Mouse (Mus musculus) heart, adult 9 months (tissue): ENCODE results near the gene Cd59b.

Experiments
- DNase-seq, 2 experiments: peaks; one replicate each; pipeline ENCODE4 v3.0.0; 2022; ENCODE audit warnings: low spot score in 2 of 2

Cd59b gene

DNA sequence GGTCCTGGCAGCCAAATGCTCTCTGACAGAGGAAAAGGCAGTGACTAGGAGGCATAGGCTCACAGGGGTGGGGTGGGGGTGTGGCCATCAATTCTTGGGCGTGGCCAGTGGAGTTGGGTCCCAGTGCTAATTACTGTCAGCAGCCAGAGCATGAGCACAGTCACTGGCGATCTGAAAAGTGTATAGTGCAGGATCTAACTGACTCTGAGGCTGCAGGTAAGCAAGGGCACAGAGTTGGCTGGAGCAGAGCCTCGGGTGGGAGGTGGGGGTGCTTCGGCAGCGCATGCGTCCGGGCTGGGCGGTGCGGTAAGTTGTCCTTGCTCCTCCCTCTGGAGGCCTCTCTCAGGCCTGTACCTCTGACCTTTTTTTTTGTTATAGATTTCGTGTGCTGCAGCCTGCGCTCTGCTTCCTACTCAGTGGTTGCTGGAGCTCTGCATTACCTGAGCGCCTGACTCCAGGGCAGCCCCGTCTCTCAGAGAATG lies at the start of gene Cd59b:
Gene Cd59b (plus strand): TSS at position 146 of the 482 bp plus-strand sequence.
- DNase-seq = peak; percentile 29 to 39

DNA sequence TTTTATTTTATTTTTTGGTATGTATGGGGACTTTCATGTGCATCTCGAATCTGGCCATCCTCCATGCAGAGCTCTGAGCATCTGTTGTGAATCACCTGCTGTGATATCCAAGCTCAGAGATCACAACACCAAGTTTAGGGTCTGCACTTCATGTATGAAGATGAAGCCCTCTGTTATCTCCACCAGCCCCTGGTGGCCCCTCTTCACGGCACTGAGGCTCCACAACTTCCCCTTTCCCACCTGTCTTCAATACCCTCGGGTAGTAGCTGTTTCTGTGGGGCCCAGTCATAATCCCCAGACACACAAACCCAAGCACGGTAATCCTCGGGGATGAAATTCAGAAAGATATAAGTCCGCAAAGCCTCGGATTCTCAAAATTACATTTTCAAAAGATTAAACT lies 46.6 kb upstream of the Cd59b start:
- no peak for DNase-seq

DNA sequence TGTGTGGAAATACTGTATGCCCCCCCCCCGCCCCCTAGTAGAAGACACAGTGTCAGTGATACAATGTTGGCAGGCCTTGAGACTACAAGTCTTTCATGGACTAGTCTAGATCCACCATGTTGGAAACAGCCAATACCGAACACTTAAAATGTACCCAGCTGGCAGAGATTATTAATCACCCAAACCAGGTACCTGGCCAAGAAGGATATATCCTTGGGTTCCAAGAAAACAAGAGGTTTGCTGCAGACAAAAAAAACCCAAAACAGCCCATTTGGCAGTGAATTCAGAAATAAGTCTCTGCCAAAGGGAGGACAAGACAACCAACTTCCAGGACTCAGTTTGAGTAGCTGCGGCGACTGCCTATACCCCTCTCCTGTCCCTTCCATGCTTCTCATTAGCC lies 45.0 kb upstream of the Cd59b start:
- DNase-seq = no peak

DNA sequence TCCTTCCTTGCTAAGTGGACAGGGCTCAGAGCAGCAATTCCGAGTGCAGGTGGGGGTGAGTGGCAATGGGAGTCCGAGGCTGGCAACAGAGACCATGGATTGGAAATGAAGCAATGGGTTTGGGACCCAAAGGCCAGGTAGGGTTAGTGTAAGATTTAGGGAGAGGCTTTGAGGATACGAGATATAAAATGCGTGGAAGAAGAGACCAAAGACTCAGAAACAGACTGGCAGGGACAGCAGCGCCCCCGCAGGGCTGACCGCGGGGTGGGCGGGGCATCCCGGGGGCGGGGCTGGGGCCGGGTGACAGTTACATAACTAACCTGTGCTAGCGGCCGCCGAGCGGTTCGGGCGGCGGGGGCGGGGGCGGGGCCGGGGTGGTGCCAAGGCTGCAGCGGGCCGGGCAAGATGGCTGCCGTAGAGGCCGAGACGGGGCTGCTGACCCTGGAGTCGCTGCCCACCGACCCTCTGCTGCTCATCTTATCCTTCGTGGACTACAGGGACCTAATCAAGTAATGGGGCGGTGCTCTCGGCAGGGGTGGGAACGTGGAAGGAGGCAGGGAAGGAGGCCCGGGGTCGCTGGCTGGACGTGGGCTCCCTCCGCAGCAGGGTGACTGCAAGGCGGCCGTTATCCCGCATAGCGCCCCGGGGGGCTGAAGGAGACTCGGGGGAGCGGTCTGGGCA lies 42.1 kb upstream of the Cd59b start, which contains the start of gene Fbxo3:
Gene Fbxo3 (plus strand): TSS at position 264 of the 681 bp plus-strand sequence.
- peak; percentile 80 to 91 for DNase-seq

DNA sequence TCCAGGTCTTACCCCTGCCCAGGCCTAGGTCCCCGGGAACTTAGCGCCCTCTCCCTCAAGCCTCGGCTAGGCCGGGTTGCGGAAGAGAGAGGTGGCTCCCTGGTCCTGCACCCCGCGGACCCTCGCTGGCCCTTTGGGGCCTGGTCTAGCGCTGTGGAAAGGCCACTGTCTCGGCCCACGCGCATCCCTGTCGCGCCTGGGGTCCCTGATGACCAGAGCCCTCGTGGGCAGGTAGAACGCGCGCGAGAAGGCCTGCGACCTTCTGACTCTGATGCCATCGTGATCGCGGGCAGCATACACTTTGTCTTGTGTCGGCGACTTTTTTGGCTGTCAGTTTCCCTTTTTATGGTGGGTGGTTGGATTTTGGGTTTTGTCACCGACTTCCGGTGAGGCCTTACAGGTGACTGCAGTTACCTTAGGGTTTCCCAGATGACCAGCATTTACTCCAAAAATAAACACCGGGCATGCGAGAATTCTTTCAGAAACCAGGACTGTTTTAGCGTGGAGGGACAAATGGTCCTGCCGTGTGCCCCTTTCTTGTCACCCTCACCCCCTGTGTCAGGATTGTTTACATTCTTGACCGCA lies 41.4 kb upstream of the Cd59b start, which contains the start of gene 4931422A03Rik:
Gene 4931422A03Rik (minus strand): TSS at position 223 of the 585 bp plus-strand sequence.
- no peak for DNase-seq

DNA sequence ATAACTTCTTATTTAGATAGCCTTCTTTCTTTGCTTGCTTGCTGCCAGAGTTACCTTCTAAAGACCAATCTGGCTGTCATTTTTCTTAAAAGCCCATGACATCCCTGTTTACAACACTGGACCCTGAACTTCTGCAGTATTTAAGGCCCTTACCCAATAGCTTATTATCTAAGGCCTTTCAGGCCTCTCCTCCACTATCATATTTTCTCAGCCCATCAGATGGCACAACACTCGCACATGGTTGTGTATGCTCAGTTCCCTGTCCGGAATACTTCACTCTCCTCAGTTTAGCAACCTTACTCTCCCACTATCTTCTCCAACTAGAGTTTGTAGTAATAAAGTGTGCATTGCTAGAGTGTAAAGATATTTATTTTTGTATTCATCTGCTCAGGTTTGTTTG lies 40.6 kb upstream of the Cd59b start:
- no peak for DNase-seq

DNA sequence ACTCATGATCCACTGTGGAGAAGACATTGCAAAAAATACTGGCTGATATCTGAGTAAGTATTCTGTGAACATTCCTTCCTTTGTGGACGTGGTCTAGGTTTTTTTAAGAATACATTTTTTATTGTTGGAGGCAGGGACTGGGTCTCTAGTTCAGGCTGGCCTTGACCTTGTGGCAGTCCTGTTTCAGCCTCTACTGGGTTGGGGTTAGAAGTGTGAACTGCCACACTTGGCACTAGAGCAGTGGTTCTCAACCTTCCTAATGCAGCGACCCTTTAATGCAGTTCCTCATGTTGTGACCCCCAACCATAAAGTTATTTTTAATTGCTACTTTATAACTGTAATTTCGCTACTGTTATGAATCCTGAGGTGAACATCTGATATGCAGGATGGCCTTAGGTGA lies 39.3 kb upstream of the Cd59b start:
- DNase-seq = no peak

DNA sequence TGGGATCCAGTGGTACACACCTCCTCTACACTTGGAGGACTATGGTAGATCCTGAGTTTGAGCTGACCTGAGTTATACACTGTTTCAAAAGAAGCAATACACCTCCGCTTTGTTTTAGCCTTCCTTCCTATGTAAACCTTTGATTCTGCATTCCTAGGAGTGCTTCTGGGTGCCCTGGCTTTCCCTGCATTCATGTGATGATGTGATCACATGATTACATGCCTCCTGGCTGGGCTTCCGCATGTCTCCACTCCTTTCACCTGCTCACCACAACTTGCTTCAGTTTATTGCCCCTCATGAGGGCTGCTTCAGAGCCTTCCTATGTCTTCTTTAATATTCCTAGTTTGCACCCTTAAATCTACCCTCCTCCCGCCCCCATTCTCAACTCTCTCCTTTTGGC lies 37.6 kb upstream of the Cd59b start:
- no peak for DNase-seq

DNA sequence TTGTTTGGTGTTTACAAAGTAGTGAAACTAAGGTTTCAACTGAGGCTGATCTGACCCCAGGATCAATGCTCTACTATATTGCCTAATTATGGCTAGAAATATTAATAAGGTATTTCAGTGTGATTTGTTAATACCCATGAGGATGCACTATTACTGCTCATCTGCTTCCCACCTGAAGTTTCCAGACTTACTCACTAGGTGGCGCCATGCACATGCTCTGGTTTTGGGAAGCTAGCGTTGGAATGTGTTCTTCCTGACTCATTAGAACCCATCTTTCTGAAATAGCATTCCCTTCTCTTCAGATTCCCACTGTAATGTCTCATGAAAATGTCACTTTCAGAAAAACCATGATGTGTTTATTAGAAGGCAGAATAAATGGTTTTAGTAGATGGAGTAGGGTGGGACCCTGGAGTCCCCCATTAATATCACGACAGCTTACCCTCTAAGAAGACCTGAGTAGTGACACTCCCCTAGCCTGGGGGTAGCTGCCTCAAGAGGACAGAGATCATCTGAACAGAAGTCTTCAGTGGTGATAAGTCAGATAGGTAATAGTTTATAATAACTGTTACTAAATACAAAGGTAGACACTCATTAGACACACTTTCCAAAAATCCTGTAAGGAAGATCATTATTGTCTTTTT lies 34.7 kb upstream of the Cd59b start:
- peak in 1 of 2 experiments; percentile 65 for DNase-seq

DNA sequence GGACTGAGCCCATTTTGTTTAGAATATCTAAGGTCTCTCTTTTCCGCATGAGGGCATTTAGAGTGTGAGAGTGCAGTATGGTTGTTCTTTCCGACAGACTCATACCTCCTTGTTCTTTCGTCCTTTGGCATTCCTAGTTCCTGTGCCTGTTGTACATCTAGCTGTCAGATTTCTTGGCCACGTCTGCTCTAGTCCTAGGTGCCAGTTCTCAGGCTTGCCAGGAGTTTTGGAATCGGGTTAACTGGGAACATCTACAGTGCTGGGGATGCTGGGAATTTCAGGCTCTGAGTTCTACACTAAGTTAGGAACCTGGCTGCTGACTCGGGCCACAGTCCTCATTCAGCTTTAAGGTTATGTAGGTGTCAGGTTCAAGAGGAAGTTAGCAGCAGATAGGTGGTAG lies 34.1 kb upstream of the Cd59b start:
- DNase-seq = peak; percentile 38 to 41

DNA sequence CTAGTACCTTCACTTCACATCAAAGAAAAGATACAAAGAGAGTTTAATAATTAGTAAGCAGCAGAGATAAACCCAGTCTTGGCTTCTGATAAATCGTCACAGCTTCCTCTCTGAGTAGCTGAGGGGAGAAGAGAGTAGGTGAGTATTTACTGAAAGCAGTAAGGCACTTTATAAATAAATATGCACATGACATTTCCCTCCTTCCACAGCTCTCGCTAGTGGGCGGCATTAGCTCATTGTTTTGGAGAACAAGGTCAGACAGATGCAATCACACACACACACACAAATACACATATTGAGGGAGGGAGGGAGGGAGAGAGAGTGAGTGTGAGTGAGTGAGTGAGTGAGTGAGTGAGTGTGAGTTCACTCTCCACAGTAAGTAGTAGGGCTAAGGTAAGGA lies 33.3 kb upstream of the Cd59b start:
- DNase-seq = no peak

DNA sequence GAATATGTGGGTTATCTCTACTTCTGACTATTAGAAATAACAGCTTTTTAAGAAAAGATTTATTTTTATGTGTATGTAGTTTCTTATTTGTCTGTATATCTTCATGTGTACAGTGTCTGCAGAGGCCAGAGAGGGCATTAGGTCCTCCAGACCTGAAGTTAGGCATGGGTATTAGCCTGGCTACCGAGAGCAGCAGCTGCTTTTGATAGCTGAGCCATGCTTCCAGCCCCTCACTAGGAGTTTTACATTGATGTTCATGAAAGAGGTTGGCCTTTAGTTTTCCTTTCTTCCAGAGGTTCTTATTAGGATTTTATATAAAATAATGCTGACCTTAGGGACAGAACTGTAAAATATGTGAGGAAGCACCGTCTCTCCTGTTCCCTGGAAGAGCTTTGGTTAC lies 31.4 kb upstream of the Cd59b start:
- DNase-seq = no peak

DNA sequence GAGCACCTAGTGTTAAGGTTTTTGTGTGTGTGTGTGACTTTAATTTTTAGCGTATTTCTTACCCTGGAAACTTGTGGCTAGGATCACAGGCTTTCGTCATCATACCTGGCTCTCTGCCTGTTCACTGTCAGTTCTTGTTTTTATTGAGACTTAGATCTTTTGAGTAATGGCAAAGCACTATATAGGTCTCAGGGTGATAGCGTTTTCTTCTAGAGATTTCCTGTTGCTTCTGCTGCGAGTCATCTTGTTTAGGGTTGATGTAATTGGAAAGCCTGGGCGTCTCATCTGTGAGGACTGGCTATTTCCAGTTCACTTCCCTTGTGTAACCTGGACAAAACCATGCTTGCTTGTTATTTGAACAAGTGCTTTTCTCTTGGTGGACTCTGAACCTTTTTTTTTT lies 28.0 kb upstream of the Cd59b start:
- DNase-seq = no peak

DNA sequence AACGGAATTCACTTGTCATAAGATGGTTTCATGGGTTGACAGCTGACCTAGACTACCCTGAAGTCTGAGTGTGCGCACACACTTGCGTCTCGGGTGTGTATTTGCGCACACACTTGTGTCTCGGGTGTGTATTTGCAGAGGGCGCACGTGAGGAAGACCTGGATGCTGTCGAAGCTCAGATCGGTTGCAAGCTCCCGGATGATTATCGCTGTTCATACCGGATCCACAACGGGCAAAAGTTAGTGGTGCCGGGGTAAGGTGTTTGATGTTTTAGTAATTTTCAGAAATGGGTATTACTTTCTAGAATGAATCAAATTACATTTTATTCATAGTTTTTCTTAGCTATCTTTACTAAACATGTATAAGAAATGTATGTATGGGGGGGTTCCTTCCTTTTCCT lies 26.9 kb upstream of the Cd59b start:
- DNase-seq = no peak

DNA sequence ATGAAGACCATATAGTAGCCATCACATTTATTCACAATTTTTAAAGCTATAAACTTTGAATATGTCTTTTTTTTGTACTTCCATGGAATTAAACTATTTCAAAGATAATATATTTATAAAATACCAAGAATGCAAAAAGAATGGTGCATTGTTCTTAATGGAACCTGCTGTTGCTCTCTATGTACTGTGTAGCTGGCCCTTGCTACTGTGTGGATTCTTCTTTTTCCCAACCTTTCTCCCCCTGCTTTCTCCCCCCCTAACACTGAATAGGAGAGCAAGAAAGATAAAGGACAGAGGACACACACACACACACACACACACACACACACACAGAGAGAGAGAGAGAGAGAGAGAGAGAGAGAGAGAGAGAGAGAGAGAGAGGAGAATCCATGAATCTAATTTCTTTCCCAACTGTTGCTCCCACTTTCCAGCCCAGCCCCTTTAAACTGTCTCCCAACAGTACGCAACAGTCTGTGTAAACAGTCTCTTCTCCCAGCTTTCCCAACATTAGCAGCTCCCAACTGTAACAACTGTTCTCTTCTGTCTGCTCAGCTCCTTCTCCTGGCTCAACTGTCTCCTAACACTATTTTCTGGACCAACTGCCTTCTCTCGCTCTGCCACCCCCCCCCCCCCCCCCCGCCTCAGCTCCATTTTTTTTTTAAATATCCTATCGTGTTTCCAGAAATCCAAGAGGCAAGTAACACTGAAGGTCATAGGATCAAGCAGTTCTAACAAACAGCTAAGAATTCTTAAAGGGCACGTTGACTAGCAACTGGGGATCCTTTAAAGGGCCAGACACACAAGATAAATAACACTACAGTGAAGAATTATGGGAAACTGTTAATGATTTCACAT lies 25.8 kb upstream of the Cd59b start:
- DNase-seq = no peak

DNA sequence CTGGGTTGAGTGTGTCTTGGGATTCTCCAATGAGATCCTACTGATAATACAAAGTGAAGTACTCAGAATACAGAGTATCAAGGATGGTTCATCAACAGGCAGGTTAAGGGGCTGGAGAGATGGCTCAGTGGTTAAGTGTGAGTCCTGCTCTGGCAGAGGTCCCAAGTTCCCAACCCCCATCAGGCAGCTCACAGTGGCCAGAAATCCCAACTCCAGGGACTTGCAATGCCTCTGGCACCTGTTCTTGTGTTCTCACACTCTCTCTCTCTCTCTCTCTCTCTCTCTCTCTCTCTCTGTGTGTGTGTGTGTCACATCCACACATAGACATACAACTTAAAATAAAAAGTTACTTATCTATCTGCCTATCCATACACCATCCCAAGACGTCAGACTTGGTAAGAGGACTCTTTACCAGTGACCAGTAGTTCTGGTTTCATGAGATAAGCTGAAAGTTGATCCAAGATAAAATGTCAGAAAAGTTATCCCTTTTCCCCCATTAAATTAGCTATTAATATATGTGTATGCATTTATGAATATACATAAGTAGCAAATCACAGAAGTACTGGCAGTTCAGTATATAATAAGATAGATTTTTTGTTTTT lies 25.1 kb upstream of the Cd59b start:
- DNase-seq = no peak

DNA sequence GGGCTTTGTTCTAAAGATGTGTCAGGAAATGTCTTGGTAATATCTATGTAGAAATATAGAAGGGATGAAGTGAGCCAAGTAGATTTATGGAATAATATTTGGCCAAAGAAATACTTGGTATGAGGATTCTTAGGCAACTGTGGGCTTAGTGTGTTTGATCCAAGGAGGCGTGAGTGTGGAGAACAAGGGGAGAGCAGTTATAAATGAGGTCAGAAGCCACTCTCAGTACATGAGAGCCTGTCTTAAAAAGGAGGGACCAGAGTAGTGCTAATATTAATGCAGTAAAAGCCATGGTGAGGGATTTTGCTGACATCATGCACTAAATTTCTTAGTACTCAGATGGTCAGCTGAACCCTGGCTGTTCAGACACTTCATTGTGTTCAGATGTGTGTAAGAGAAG lies 11.3 kb upstream of the Cd59b start:
- DNase-seq = no peak

DNA sequence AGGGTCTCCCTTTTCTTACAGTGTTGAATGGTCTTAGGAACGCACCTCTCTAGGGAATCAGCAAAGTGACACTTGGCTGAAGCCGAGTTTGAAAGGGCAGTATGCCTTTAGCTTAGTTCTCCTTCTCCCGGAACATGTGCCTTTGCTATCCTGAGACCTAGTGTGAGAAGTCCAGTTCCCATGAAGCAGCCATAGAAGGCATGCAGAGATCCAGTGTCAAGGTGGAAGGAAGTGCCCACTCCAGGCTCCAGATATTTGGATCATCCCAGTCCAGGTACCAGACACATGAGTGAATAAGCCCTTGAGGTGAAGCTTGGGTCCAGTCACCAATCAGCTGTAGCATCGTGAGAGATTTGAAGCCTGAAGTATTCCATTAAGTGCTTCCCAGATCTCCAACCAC lies 10.7 kb upstream of the Cd59b start:
- DNase-seq = no peak

DNA sequence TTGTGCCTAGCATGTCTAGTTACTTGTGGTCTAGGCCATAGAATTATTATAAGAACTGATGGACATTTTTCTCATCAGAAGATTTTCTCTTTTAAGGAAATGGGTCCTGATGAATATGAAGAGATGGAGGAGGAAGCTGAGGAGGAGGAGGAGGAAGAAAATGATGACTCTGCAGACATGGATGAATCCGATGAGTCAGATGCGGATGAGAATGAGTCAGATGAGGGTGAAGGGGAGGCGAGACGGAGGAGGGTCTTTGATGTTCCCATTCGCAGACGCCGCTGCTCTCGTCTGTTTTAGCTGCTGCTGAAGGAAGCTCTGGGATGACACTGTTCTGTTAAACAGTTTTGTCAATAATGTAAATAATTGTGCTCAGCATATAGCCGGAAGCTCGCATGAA lies 9.9 kb upstream of the Cd59b start:
- no peak for DNase-seq

DNA sequence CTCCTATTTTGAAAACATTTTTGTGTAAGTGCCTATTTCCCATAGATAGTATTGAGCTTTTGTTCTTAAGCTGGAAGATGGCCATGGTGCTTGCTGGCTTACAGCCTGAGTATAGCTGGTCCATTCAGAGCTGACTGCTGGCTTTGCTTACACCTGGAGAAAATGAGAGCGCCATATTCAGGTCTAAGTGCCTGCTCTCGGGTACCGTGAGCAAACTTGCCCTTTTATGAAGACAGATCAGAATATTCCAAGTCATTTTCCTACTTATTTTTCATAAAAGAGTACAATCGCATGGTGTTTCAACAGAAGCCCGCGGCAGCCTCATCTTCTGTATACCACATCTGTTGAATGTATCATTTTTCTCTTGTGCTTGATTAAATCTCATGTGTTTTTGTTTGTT lies 8.7 kb upstream of the Cd59b start:
- no peak for DNase-seq

DNA sequence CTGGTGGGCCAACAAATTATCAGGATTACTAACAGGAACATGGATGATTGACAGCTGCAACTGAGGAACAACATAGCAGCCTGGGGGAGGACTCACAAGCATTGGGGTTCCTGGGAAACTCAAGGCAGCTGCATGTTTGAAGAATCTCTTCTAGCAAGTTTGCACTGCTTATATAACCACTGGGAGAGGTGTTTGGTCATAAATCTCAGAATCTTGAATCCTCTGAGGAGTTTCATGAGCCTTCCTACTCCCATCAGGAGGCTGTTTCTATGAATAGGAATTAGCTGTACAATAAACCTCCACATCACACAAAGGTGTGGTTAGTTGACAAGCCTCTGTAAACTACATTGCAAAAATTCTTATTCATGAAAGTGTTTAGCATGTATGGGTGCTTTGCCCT lies 7.0 kb upstream of the Cd59b start:
- no peak for DNase-seq

DNA sequence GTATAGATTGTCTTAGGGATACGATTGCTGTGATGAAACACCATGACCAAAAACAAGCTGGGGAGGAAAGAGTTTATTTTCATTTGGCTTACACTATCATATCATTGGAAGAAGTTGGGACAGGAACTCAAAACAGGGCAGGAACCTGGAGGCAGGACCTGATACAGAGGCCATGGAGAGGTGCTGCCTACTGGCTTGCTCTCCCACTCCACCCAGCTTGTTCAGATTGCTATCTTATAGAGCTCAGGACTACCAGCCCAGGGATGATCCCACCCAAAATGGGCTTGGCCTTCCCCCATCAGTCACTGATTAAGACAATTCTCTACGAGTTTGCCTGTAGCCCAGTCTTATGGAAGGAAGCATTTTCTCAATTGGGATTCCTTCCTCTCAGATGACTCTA lies 5.5 kb upstream of the Cd59b start:
- no peak for DNase-seq
